Mouse (Mus musculus): ENCODE data around the gene Sec62.

DNA sequence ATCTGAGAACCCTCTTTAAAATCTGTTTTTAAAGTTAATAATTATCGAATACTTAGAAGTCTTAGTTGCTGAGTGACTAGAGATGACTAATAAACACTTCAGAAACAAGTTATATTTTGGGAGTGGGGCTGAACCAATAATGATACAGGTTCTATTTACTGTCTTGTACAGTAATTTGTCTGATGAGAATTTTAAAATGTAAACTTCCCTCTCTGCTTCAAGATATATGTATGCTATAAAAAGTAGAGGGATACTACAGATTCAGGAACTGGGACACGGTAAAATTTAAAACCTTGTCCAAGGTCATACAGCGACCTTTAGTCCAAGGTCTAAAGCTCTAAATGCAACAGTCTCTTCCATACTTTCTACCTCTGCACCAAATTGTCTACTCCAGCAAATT is 9.5 kb downstream of the Sec62 start:
- TF ChIP-seq EP300 (IDR thresholded peaks at IDR 0.05; ENCODE audit: low read depth in 1 of 2, low read length in 2 of 2), result no peak
- TF ChIP-seq BHLHE40 (IDR thresholded peaks at IDR 0.05; ENCODE audit: borderline replicate concordance, low read depth, low read length), result no peak
- no peak for TF ChIP-seq MXI1 (IDR thresholded peaks at IDR 0.05; ENCODE audit: low read depth, low read length)
- TF ChIP-seq GATA1 (IDR thresholded peaks at IDR 0.05; ENCODE audit: low read depth, low read length), result no peak
- no peak for TF ChIP-seq POLR2A (IDR thresholded peaks at IDR 0.05; ENCODE audit: control insufficient read depth in 1 of 2, insufficient read depth in 1 of 2, low read depth in 1 of 2, low read length in 2 of 2, poor library complexity in 1 of 2)
- TF ChIP-seq USF1 (IDR thresholded peaks at IDR 0.05; ENCODE audit: low read depth, low read length), result no peak
- TF ChIP-seq MEF2A (IDR thresholded peaks at IDR 0.05; ENCODE audit: extremely low read depth, insufficient replicate concordance, low read depth, low read length, poor library complexity, severe bottlenecking), result no peak
- TF ChIP-seq E2F4 (IDR thresholded peaks at IDR 0.05; ENCODE audit: borderline replicate concordance, low read depth, low read length), result no peak
- TF ChIP-seq CTCF (IDR thresholded peaks at IDR 0.05 in 2 of 3, conservative IDR thresholded peaks at IDR 0.05 in 1 of 3; ENCODE audit: control insufficient read depth in 1 of 3, insufficient read depth in 1 of 3, low read depth in 2 of 3, low read length in 3 of 3, poor library complexity in 1 of 3, severe bottlenecking in 1 of 3), result no peak

Data from MEL (cell line).